Mouse (Mus musculus): ENCODE data around the gene Sec14l3. TPM values are rescaled to one million over a fixed set of nuclear protein-coding genes. Genes with fewer than 3 reads are reported as not detected.
"Not testable (repeated sequence)": the region's sequence is repeated elsewhere in the genome, so short reads cannot be mapped to it uniquely, and the experiment has no call there.

Sec14l3 gene
- polyA plus RNA-seq, 1 experiment from 2014 or later = not detected

- Histone ChIP-seq H3K9ac (ENCODE audit: low read depth, low read length) (no peak overlapping the region), H3K27ac (ENCODE audit: low read depth, low read length) (no peak overlapping the region), H3K4me3 (ENCODE audit: low read length) (no peak overlapping the region), H3K4me2 (replicated peaks; ENCODE audit: low read depth, low read length) (no peak overlapping the region), H3K36me3 (ENCODE audit: control insufficient read depth, insufficient read depth, low read length) (no peaks in the 10 kb centered on the region), H3K4me1 (ENCODE audit: control insufficient read depth, insufficient read depth, low read length) (no peaks in the 10 kb centered on the region), H3K9me3 (ENCODE audit: control insufficient read depth, low read length) (no peaks in the 10 kb centered on the region), H3K27me3 (ENCODE audit: control insufficient read depth, insufficient read depth, low read length) (no peaks in the 10 kb centered on the region)
- WGBS = 56% methylated on average over 5 of the region's 5 CpGs
- ATAC-seq (ENCODE audit: low FRiP score, low TSS enrichment) = no peak
Observed at GRCm38 (mm10) chr11:4104989-4105388, 40.3 kb downstream of the Sec14l3 start.

- H3K4me3 ChIP-seq (ENCODE audit: low read length) = no peak overlapping the region
- H3K4me1 ChIP-seq (ENCODE audit: control insufficient read depth, insufficient read depth, low read length) = no peaks in the 10 kb centered on the region
- no peak overlapping the region for H3K27ac ChIP-seq (ENCODE audit: low read depth, low read length)
- 19% methylated on average over 6 of the region's 6 CpGs for WGBS
- no peak overlapping the region for H3K9ac ChIP-seq (ENCODE audit: low read depth, low read length)
- H3K9me3 ChIP-seq (ENCODE audit: control insufficient read depth, low read length) = no peaks in the 10 kb centered on the region
- no peak overlapping the region for H3K4me2 ChIP-seq (replicated peaks; ENCODE audit: low read depth, low read length)
- no peaks in the 10 kb centered on the region for H3K36me3 ChIP-seq (ENCODE audit: control insufficient read depth, insufficient read depth, low read length)
- H3K27me3 ChIP-seq (ENCODE audit: control insufficient read depth, insufficient read depth, low read length) = no peaks in the 10 kb centered on the region
- ATAC-seq (ENCODE audit: low FRiP score, low TSS enrichment) = no peak
Observed at GRCm38 (mm10) chr11:4105444-4105843, 40.8 kb downstream of the Sec14l3 start.

GRCm38 (mm10) chr11:4107901-4108300 is 43.3 kb downstream of the Sec14l3 start:
- not testable (repeated sequence) for H3K9me3 ChIP-seq (ENCODE audit: control insufficient read depth, low read length); H3K9ac ChIP-seq (ENCODE audit: low read depth, low read length); H3K4me2 ChIP-seq (replicated peaks; ENCODE audit: low read depth, low read length); ATAC-seq (ENCODE audit: low FRiP score, low TSS enrichment); H3K27ac ChIP-seq (ENCODE audit: low read depth, low read length); H3K4me1 ChIP-seq (ENCODE audit: control insufficient read depth, insufficient read depth, low read length); H3K36me3 ChIP-seq (ENCODE audit: control insufficient read depth, insufficient read depth, low read length); H3K27me3 ChIP-seq (ENCODE audit: control insufficient read depth, insufficient read depth, low read length); H3K4me3 ChIP-seq (ENCODE audit: low read length)
- 97% methylated on average over 6 of the region's 6 CpGs for WGBS

GRCm38 (mm10) chr11:4108691-4109090 is 44.0 kb downstream of the Sec14l3 start:
- Histone ChIP-seq H3K36me3 (ENCODE audit: control insufficient read depth, insufficient read depth, low read length) (no peaks in the 10 kb centered on the region), H3K27me3 (ENCODE audit: control insufficient read depth, insufficient read depth, low read length) (no peaks in the 10 kb centered on the region), H3K4me3 (ENCODE audit: low read length) (no peak overlapping the region), H3K9me3 (ENCODE audit: control insufficient read depth, low read length) (no peaks in the 10 kb centered on the region), H3K4me1 (ENCODE audit: control insufficient read depth, insufficient read depth, low read length) (no peaks in the 10 kb centered on the region), H3K27ac (ENCODE audit: low read depth, low read length) (no peak overlapping the region), H3K4me2 (replicated peaks; ENCODE audit: low read depth, low read length) (no peak overlapping the region), H3K9ac (ENCODE audit: low read depth, low read length) (no peak overlapping the region)
- WGBS = 70% methylated on average over 7 of the region's 7 CpGs
- no peak for ATAC-seq (ENCODE audit: low FRiP score, low TSS enrichment)

- no peaks in the 10 kb centered on the region for H3K4me1 ChIP-seq (ENCODE audit: control insufficient read depth, insufficient read depth, low read length)
- WGBS = 91% methylated on average over 4 of the region's 4 CpGs
- H3K27ac ChIP-seq (ENCODE audit: low read depth, low read length) = no peak overlapping the region
- no peak overlapping the region for H3K4me3 ChIP-seq (ENCODE audit: low read length)
- H3K36me3 ChIP-seq (ENCODE audit: control insufficient read depth, insufficient read depth, low read length) = no peaks in the 10 kb centered on the region
- no peak overlapping the region for H3K4me2 ChIP-seq (replicated peaks; ENCODE audit: low read depth, low read length)
- no peak for ATAC-seq (ENCODE audit: low FRiP score, low TSS enrichment)
- H3K27me3 ChIP-seq (ENCODE audit: control insufficient read depth, insufficient read depth, low read length) = no peaks in the 10 kb centered on the region
- no peaks in the 10 kb centered on the region for H3K9me3 ChIP-seq (ENCODE audit: control insufficient read depth, low read length)
- no peak overlapping the region for H3K9ac ChIP-seq (ENCODE audit: low read depth, low read length)
Observed at GRCm38 (mm10) chr11:4112033-4112432, 47.4 kb downstream of the Sec14l3 start.

- Histone ChIP-seq H3K9me3 (ENCODE audit: control insufficient read depth, low read length) (no peaks in the 10 kb centered on the region), H3K9ac (ENCODE audit: low read depth, low read length) (no peak overlapping the region), H3K4me3 (ENCODE audit: low read length) (no peak overlapping the region), H3K4me2 (replicated peaks; ENCODE audit: low read depth, low read length) (no peak overlapping the region), H3K27me3 (ENCODE audit: control insufficient read depth, insufficient read depth, low read length) (no peaks in the 10 kb centered on the region), H3K4me1 (ENCODE audit: control insufficient read depth, insufficient read depth, low read length) (peaks cover 3% of the 10 kb centered on the region; the same call in 1 of the 2 replicates), H3K36me3 (ENCODE audit: control insufficient read depth, insufficient read depth, low read length) (no peaks in the 10 kb centered on the region), H3K27ac (ENCODE audit: low read depth, low read length) (no peak overlapping the region)
- WGBS = 54% methylated on average over 6 of the region's 6 CpGs
- no peak for ATAC-seq (ENCODE audit: low FRiP score, low TSS enrichment)
Observed at GRCm38 (mm10) chr11:4112861-4113260, 48.2 kb downstream of the Sec14l3 start.

- no peak overlapping the region for H3K4me2 ChIP-seq (replicated peaks; ENCODE audit: low read depth, low read length)
- H3K9ac ChIP-seq (ENCODE audit: low read depth, low read length) = no peak overlapping the region
- 88% methylated on average over 4 of the region's 4 CpGs for WGBS
- H3K4me1 ChIP-seq (ENCODE audit: control insufficient read depth, insufficient read depth, low read length) = peaks cover 4% of the 10 kb centered on the region; the same call in 1 of the 2 replicates
- no peak overlapping the region for H3K4me3 ChIP-seq (ENCODE audit: low read length)
- no peaks in the 10 kb centered on the region for H3K27me3 ChIP-seq (ENCODE audit: control insufficient read depth, insufficient read depth, low read length)
- no peak for ATAC-seq (ENCODE audit: low FRiP score, low TSS enrichment)
- H3K27ac ChIP-seq (ENCODE audit: low read depth, low read length) = no peak overlapping the region
- no peaks in the 10 kb centered on the region for H3K9me3 ChIP-seq (ENCODE audit: control insufficient read depth, low read length)
- no peaks in the 10 kb centered on the region for H3K36me3 ChIP-seq (ENCODE audit: control insufficient read depth, insufficient read depth, low read length)
Observed at GRCm38 (mm10) chr11:4113496-4113895, 48.9 kb downstream of the Sec14l3 start.

GRCm38 (mm10) chr11:4113970-4114369 is 49.3 kb downstream of the Sec14l3 start:
- Histone ChIP-seq H3K4me1 (ENCODE audit: control insufficient read depth, insufficient read depth, low read length) (peaks cover 7% of the 10 kb centered on the region; the same call in 1 of the 2 replicates), H3K27me3 (ENCODE audit: control insufficient read depth, insufficient read depth, low read length) (no peaks in the 10 kb centered on the region), H3K27ac (ENCODE audit: low read depth, low read length) (no peak overlapping the region), H3K4me2 (replicated peaks; ENCODE audit: low read depth, low read length) (no peak overlapping the region), H3K4me3 (ENCODE audit: low read length) (no peak overlapping the region), H3K9me3 (ENCODE audit: control insufficient read depth, low read length) (no peaks in the 10 kb centered on the region), H3K36me3 (ENCODE audit: control insufficient read depth, insufficient read depth, low read length) (no peaks in the 10 kb centered on the region), H3K9ac (ENCODE audit: low read depth, low read length) (no peak overlapping the region)
- ATAC-seq (ENCODE audit: low FRiP score, low TSS enrichment) = no peak
- 85% methylated on average over 6 of the region's 6 CpGs for WGBS

GRCm38 (mm10) chr11:4114541-4114940 is 49.9 kb downstream of the Sec14l3 start:
- H3K4me2 ChIP-seq (replicated peaks; ENCODE audit: low read depth, low read length); H3K4me1 ChIP-seq (ENCODE audit: control insufficient read depth, insufficient read depth, low read length); H3K4me3 ChIP-seq (ENCODE audit: low read length); H3K27ac ChIP-seq (ENCODE audit: low read depth, low read length); H3K9me3 ChIP-seq (ENCODE audit: control insufficient read depth, low read length); ATAC-seq (ENCODE audit: low FRiP score, low TSS enrichment); H3K36me3 ChIP-seq (ENCODE audit: control insufficient read depth, insufficient read depth, low read length); H3K27me3 ChIP-seq (ENCODE audit: control insufficient read depth, insufficient read depth, low read length); H3K9ac ChIP-seq (ENCODE audit: low read depth, low read length): not testable (repeated sequence)
- WGBS = 87% methylated on average over 6 of the region's 6 CpGs
